Mouse (Mus musculus) olfactory bulb, adult 2 months (tissue): ENCODE results near the gene Exo1. TPM values are rescaled to one million over a fixed set of nuclear protein-coding genes. Genes with fewer than 3 reads are reported as not detected.

Source experiments
- H3K27ac ChIP-seq: fragments of 200-500 bp; 2 replicates; pipeline ENCODE4 v1.5.1; 2012; ENCODE audit warnings: low read depth, low read length; ENCODE audit not compliant: insufficient read depth
- H3K4me1 ChIP-seq: fragments of 200-500 bp; 2 replicates; pipeline ENCODE4 v1.6.1; 2012; ENCODE audit warnings: low read length; ENCODE audit not compliant: control insufficient read depth, insufficient read depth
- H3K4me3 ChIP-seq: fragments of 200-500 bp; 2 replicates; pipeline ENCODE4 v1.5.1; 2012; ENCODE audit warnings: mild to moderate bottlenecking, low read depth, low read length, moderate library complexity; ENCODE audit not compliant: insufficient read depth
- CTCF ChIP-seq: fragments of 200-500 bp; IDR thresholded peaks from 2 replicates; pipeline ENCODE4 v1.5.1; 2012; ENCODE audit warnings: low read depth, mild to moderate bottlenecking, low read length, moderate library complexity; ENCODE audit not compliant: insufficient read depth
- POLR2A ChIP-seq: fragments of 200-500 bp; IDR thresholded peaks from 2 replicates; pipeline ENCODE4 v1.6.1; 2012; ENCODE audit warnings: mild to moderate bottlenecking, low read depth, low read length, moderate library complexity; ENCODE audit not compliant: insufficient read depth
- WGBS: fragments of 180-500 bp; shearing (Covaris S2); methylation state at CpG from one replicate; pipeline ENCODE4 v1.1.7; 2018; 5-methylcytosine and 5-hydroxymethylcytosine counted together
- polyA plus RNA-seq: library from polyadenylated mRNA; stranded (reverse); fragments of >200 nt; gene quantifications from 2 replicates; pipeline ENCODE4 v1.2.4, GENCODE M21; 2012; ENCODE audit warnings: low replicate concordance; ENCODE audit not compliant: missing spikeins, insufficient read depth, insufficient read length

The Exo1 gene
- polyA plus RNA-seq, 1 experiment = not detected

DNA sequence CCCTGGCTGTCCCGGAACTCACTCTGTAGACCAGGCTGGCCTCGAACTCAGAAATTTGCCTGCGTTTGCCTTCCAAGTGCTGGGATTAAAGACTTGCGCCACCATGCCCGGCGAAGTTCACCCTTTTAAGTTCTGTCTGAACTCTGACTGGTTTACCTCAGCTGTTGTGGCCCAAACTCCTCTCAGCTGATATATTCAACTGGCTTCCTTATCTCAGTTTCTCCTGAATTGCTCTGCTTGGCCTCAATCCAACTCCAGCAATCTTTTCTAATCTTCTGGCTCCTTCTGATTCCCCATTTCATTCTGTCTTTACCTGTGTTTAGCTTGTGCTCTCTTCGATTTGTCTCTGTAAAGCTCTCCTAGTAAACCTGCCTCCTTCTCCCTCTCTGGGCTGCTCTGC is 62.8 kb downstream of the Exo1 start:
- no peaks in the 10 kb centered on the region for H3K4me1 ChIP-seq
- WGBS = 94% methylated on average over 7 of the region's 7 CpGs
- no peak overlapping the region for H3K4me3 ChIP-seq
- TF ChIP-seq POLR2A (no peak), CTCF (no peak)
- H3K27ac ChIP-seq = no peak overlapping the region

DNA sequence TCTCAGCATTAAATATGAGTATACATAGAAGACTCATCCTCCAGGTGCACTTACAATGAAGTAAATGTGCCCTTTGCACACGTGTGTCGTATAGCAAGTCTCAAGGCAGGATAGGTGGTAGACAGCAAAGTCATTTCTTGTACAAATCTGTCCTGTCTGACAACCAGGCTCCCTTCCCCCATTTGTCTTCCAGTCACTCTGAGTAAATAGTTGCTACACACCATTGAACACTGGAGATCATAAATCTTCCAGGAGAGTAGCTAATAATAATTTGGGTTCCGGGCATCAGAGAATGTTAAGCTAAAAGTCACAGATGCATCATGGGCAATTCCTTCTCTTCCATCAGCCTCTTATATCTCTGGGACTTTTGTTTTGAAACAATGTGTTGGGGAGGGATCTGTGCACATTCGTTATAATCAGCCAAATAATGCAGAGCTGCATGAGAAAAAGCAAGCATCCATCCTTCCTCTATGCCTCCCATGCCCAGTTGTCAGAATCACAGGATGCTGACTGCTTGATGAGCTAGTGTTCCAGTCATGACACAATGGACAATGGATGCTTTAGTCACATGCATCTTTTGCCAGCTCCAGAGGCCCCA is 66.4 kb downstream of the Exo1 start:
- Histone ChIP-seq H3K4me1 (no peaks in the 10 kb centered on the region), H3K4me3 (no peak overlapping the region), H3K27ac (no peak overlapping the region)
- TF ChIP-seq CTCF (no peak), POLR2A (no peak)
- 72% methylated on average over 4 of the region's 4 CpGs for WGBS

DNA sequence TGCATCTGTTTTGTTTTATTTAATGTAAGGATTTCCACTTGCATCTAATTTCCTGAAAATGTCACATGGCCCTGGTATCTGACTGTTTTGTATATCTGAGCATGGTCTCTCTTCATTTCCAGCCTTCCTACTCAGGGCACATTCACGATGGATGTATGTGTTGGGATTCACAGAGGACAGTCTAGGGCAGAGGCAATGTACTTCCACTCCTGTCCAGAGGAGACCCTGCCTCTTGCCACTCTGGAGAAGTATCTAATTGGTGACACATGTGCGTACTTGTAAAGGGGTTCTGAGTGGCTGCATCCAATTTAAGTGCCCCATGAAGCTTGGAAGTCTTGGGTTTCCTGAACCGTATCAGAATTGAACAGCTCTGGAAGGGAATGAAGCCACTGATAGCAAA is 70.0 kb downstream of the Exo1 start:
- Histone ChIP-seq H3K4me1 (no peaks in the 10 kb centered on the region), H3K27ac (no peak overlapping the region), H3K4me3 (no peak overlapping the region)
- WGBS = 88% methylated on average over 3 of the region's 3 CpGs
- TF ChIP-seq POLR2A (no peak), CTCF (no peak)

DNA sequence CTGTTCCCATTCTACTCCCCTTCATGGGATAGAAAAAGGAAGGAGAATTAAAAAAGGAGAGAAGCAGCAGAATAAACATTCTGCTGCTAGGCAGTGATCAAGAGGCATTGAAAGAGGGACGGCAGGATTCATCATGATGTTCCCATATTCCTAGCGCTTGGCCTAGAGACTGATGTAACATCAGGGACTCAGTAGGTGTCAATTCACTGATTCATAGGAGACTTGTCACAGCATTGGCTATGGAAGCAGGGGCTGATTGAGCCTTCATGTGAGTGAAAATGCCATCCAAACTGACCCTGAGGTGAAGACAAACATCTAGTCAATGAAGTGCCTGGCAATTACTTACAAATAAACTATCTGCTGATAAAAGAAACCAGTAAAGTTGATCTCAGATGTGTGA is 70.5 kb downstream of the Exo1 start:
- TF ChIP-seq CTCF (no peak), POLR2A (no peak)
- H3K4me1 ChIP-seq = no peaks in the 10 kb centered on the region
- WGBS = 95% methylated on average over 2 of the region's 2 CpGs
- no peak overlapping the region for H3K4me3 ChIP-seq
- no peak overlapping the region for H3K27ac ChIP-seq

DNA sequence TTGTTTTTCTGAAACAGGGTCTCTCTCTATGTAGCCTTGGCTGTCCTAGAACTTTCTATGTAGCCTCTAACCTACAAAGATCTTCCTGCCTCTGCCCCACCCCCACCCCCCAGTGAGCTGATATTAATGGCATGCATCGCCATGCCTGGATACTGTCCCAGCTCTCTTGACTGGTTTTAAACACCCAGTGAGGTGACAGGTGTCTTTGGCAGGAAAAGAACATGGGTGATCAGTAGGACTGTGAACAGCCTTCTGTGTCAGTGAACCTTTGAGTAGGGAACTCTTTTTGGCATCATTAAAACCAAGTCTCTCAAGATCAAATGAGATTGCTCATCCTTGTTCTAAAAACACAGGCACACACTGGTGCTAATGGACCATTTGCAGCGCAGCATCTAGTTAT is 81.4 kb downstream of the Exo1 start:
- H3K4me3 ChIP-seq = no peak overlapping the region
- TF ChIP-seq CTCF (no peak), POLR2A (no peak)
- H3K4me1 ChIP-seq = no peaks in the 10 kb centered on the region
- no peak overlapping the region for H3K27ac ChIP-seq
- 97% methylated on average over 2 of the region's 2 CpGs for WGBS

Other genes with a start within 250 kb of the Exo1 start
- not detected in 2 replicates for gene Opn3, start 187.8 kb upstream of the Exo1 start, polyA plus RNA-seq
- not detected in 2 replicates for gene Chml, start 187.7 kb upstream of the Exo1 start, polyA plus RNA-seq
- gene Wdr64, start 182.0 kb upstream of the Exo1 start, polyA plus RNA-seq = not detected in 2 replicates
- not detected in 2 replicates for gene Gm38100, start 39.7 kb downstream of the Exo1 start, polyA plus RNA-seq
- gene Rbm8a2, start 98.5 kb downstream of the Exo1 start, polyA plus RNA-seq = not detected in 2 replicates